Mouse (Mus musculus): Measurements from ENCODE around the gene Trim39. TPM values are rescaled to one million over a fixed set of nuclear protein-coding genes. Genes with fewer than 3 reads are reported as not detected.

Gene Trim39
- polyA plus RNA-seq, 1 experiment from 2014 or later, result 23.0 TPM

DNA sequence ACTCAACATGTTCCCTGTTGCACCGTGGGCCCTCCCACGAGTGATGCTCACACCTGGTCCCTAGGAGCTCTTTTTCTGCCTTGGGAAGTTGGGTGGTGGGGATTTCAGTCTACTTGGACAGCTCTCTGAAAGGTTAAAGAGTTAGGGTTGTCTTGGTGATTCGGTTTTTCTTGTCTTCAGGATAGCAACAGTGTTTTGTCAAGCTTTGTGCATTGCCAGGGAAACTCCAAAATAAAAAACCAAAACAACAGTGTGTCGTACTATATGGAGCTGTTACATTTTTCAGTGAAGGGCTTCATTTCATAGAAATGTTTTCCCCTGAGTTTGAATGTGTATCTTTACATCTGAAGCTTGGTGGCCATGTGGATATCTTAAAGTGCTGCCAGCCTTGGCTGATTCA, 2.7 kb upstream of the Trim39 start:
- Histone ChIP-seq H3K27me3 (ENCODE audit: control insufficient read depth, insufficient read depth, low read length) (no peaks in the 10 kb centered on the region), H3K36me3 (ENCODE audit: control insufficient read depth, insufficient read depth, low read length) (no peaks in the 10 kb centered on the region; the same call in 1 of the 2 replicates), H3K9ac (ENCODE audit: low read length) (no peak overlapping the region), H3K27ac (ENCODE audit: low read depth, low read length) (no peak overlapping the region), H3K4me2 (ENCODE audit: low read depth, low read length, severe bottlenecking) (no peak overlapping the region), H3K4me1 (replicated peaks; ENCODE audit: control insufficient read depth, insufficient read depth, low read length) (peaks cover 7% of the 10 kb centered on the region; the same call in 1 of the 2 replicates), H3K4me3 (ENCODE audit: low read depth, low read length) (no peak overlapping the region), H3K9me3 (ENCODE audit: control insufficient read depth, low read length) (no peaks in the 10 kb centered on the region)
- DNase-seq (ENCODE audit: low spot score) (no peak), ATAC-seq (replicated peaks; ENCODE audit: low FRiP score) (no peak)
- 91% methylated on average over 4 of the region's 4 CpGs for WGBS

DNA sequence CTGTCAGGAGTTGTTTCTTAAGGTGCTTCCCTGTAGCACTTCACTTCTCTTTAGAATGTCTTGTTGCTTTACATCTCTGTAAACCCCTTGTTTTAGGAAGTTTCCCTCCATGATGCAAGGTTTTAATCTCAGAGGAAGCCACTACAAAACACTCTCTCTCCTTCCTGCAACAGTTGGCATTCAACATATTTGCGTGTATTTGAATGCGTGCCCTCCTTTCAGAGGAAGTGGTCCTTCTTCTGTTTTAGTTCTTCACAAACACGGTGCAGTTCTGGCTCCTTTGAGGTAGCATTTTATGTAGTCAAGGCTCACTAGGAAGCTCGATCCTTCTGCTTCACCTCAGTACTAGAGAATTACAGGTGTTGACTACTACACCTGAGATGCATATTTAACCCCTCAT, 1.7 kb upstream of the Trim39 start:
- H3K4me2 ChIP-seq (ENCODE audit: low read depth, low read length, severe bottlenecking), result no peak overlapping the region
- no peak overlapping the region for H3K27ac ChIP-seq (ENCODE audit: low read depth, low read length)
- H3K27me3 ChIP-seq (ENCODE audit: control insufficient read depth, insufficient read depth, low read length), result no peaks in the 10 kb centered on the region
- H3K9ac ChIP-seq (ENCODE audit: low read length), result no peak overlapping the region
- DNase-seq (ENCODE audit: low spot score), result no peak
- H3K9me3 ChIP-seq (ENCODE audit: control insufficient read depth, low read length), result no peaks in the 10 kb centered on the region
- H3K4me3 ChIP-seq (ENCODE audit: low read depth, low read length), result no peak overlapping the region
- no peaks in the 10 kb centered on the region; the same call in 1 of the 2 replicates for H3K36me3 ChIP-seq (ENCODE audit: control insufficient read depth, insufficient read depth, low read length)
- H3K4me1 ChIP-seq (replicated peaks; ENCODE audit: control insufficient read depth, insufficient read depth, low read length), result peaks cover 7% of the 10 kb centered on the region; the same call in 1 of the 2 replicates
- WGBS, result 95% methylated on average over 4 of the region's 4 CpGs
- ATAC-seq (replicated peaks; ENCODE audit: low FRiP score), result no peak

DNA sequence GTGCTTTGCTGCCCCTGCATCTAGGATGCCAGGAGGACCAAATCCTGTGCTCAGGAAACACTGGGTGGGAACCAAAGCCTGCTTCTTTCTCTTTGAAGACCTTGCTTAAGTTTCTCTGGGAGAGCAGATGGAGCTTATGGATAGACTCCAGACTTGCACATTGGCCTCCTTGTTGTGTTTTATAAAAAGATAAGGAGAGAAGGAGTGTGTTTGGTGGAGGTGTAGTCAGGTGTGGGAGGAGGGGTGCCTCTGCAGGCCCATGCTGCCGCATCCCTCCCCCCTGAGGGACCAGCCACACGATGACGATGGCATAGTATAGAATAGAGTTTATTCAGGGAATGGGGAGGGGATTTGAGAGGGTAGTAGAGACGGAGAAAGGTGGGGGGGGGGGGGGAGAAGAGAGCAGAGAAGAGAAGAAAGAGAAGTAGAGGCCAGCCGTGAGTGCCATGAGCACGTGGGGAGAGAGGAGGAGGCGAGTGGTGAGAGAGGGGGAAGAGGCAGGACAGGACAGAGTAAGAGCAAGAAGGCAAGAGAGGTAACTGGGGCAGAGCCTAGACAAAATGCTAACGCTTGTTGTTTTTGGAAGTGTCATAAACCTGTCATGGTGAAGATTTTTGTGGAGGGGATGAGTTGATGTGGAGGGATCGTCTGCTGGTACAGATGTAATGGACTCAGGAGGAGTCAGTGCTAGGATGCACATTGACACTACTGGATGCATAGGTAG, 758 bp upstream of the Trim39 start:
- Histone ChIP-seq H3K4me3 (ENCODE audit: low read depth, low read length) (peak overlapping the region; percentile 88), H3K4me2 (ENCODE audit: low read depth, low read length, severe bottlenecking) (peak overlapping the region; percentile 78), H3K27me3 (ENCODE audit: control insufficient read depth, insufficient read depth, low read length) (no peaks in the 10 kb centered on the region), H3K9me3 (ENCODE audit: control insufficient read depth, low read length) (no peaks in the 10 kb centered on the region), H3K36me3 (ENCODE audit: control insufficient read depth, insufficient read depth, low read length) (peaks cover 2% of the 10 kb centered on the region; the same call in 1 of the 2 replicates), H3K4me1 (replicated peaks; ENCODE audit: control insufficient read depth, insufficient read depth, low read length) (peaks cover 7% of the 10 kb centered on the region; the same call in 1 of the 2 replicates), H3K9ac (ENCODE audit: low read length) (peak overlapping the region; percentile 94; the same call in 1 of the 2 replicates), H3K27ac (ENCODE audit: low read depth, low read length) (no peak overlapping the region)
- DNase-seq (ENCODE audit: low spot score) (no peak), ATAC-seq (replicated peaks; ENCODE audit: low FRiP score) (no peak)
- WGBS, result 85% methylated on average over 9 of the region's 9 CpGs

DNA sequence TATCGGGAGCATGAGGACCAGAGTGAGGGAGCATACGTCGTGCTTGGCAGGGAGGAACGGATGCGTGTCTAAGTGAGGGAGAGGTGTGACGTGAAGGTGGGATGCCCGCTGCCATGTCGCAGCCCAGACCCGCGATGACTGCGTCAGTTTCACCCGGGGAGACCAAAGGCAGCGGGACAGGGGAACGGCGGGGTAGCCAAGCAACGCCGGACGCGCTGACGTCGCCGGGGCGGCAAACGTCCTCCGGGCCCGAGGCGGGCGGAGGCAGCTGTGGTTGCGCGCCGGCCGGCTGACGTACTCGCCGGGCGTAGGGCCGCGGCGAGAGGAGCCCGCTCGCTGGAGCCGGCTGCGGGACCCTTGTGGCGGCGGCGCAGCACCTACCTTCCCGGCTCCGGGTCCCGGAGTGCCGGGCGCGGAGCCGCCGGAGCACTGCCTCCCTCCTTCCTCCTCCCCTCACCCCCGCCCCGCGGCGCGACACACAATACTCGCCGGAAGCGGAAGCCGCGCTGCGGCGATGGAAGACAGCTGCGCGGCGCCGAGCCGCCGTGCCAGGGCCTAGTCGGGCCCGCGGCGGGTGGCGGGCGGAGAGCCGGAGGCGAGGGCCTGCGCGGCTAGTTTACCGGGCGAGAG, 976 bp downstream of the Trim39 start:
- DNase-seq (ENCODE audit: low spot score), result peak; percentile 92
- H3K9me3 ChIP-seq (ENCODE audit: control insufficient read depth, low read length), result no peaks in the 10 kb centered on the region
- H3K36me3 ChIP-seq (ENCODE audit: control insufficient read depth, insufficient read depth, low read length), result peaks cover 7% of the 10 kb centered on the region; the same call in 1 of the 2 replicates
- WGBS, result under 1% methylated on average over 70 of the region's 84 CpGs
- peak; percentile 92 for ATAC-seq (replicated peaks; ENCODE audit: low FRiP score)
- peak overlapping the region; percentile 78 for H3K4me2 ChIP-seq (ENCODE audit: low read depth, low read length, severe bottlenecking)
- H3K27me3 ChIP-seq (ENCODE audit: control insufficient read depth, insufficient read depth, low read length), result no peaks in the 10 kb centered on the region
- H3K4me1 ChIP-seq (replicated peaks; ENCODE audit: control insufficient read depth, insufficient read depth, low read length), result peaks cover 7% of the 10 kb centered on the region; the same call in 1 of the 2 replicates
- peak overlapping the region; percentile 94 for H3K9ac ChIP-seq (ENCODE audit: low read length)
- peak overlapping the region; percentile 88 for H3K4me3 ChIP-seq (ENCODE audit: low read depth, low read length)
- peak overlapping the region; percentile 81 for H3K27ac ChIP-seq (ENCODE audit: low read depth, low read length)

DNA sequence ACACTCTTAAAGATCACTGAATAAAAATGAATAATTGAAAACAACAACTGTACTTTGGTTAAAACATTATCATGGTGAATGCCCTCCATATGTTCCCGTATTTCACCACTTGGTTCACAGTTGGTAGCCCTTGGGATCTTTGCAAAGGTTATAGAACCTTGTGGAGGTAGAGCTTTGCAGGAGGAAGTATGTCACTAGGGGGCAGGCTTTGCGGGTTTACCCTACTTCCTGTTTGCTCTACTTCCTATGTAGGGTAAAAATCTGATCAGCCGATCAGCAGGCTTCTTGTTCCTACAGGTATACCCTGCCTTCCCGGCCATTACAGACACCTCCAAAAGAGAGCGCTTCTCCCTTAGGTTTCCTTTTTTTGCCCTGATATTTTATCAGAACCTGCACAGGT, 6.2 kb downstream of the Trim39 start:
- WGBS, result 83% methylated on average over 5 of the region's 5 CpGs
- Histone ChIP-seq H3K4me1 (replicated peaks; ENCODE audit: control insufficient read depth, insufficient read depth, low read length) (no peaks in the 10 kb centered on the region), H3K36me3 (ENCODE audit: control insufficient read depth, insufficient read depth, low read length) (peaks cover 17% of the 10 kb centered on the region; the same call in 1 of the 2 replicates), H3K27ac (ENCODE audit: low read depth, low read length) (no peak overlapping the region), H3K27me3 (ENCODE audit: control insufficient read depth, insufficient read depth, low read length) (no peaks in the 10 kb centered on the region), H3K9me3 (ENCODE audit: control insufficient read depth, low read length) (no peaks in the 10 kb centered on the region), H3K4me3 (ENCODE audit: low read depth, low read length) (no peak overlapping the region), H3K4me2 (ENCODE audit: low read depth, low read length, severe bottlenecking) (no peak overlapping the region), H3K9ac (ENCODE audit: low read length) (no peak overlapping the region)
- no peak for ATAC-seq (replicated peaks; ENCODE audit: low FRiP score)
- no peak for DNase-seq (ENCODE audit: low spot score)

DNA sequence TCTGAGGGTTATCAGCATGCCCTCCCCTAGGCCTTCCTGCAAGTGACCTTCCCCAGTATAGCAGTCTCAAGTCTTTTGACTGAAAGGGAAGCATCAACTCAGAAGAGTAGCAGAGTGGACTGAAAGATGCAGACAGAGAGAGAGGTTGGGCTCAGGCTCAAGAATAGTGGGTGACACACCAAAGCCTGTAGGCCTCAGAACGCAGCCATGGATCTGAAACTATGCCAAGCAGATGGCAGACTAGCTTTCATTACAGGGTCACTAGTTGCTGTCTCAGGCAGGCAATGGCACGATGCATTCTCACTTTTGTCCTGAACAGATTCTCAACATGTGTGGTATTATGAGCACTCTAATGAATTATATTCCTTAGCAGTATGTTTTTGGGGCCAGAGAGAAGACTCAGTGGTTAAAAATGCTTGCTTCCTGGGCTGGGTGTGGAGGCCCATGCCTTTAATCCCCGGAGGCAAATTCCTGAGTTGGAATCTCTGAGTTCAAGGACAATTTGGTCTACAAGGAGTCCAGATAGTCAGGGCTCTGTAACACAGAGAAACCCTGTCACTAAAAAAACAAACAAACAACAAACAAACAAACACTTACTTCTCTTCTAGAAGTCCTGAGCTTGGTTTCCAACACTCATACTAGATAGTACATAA, 7.6 kb downstream of the Trim39 start:
- 90% methylated on average over 3 of the region's 3 CpGs for WGBS
- no peaks in the 10 kb centered on the region for H3K27me3 ChIP-seq (ENCODE audit: control insufficient read depth, insufficient read depth, low read length)

DNA sequence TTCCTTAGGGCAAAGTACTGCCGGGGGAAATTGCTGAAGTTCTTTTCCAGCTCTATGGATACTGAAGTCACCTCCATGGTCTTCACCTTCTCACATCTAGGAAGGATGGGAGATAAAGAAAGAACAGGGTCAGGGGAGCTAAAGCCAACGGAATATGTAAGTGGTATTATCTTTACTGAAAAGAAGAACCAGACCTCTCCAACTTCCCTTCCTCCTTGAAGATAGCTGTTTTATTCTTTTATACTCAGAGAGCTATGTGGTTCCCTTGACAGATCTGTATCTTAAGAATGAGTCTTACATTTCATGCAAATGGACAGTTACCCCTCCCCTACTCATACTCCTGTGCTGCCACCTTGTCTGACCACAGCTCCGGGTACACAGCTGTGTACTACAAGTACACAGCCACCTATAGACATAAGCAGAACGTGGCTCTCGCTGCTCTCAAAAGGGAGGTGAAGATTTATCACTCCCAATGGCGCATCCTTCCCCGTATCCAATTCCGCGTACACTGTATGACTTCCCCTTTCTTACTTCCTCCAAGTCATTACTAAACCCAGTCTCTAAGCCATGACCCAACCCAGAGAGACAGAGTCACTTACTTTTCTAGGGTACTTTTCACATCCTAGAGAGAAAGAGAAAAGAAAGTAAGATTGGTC, 10.4 kb downstream of the Trim39 start:
- WGBS, result 96% methylated on average over 9 of the region's 9 CpGs
- DNase-seq (ENCODE audit: low spot score) (no peak), ATAC-seq (replicated peaks; ENCODE audit: low FRiP score) (no peak)
- Histone ChIP-seq H3K4me2 (ENCODE audit: low read depth, low read length, severe bottlenecking) (no peak overlapping the region), H3K27ac (ENCODE audit: low read depth, low read length) (no peak overlapping the region), H3K36me3 (ENCODE audit: control insufficient read depth, insufficient read depth, low read length) (peaks cover 17% of the 10 kb centered on the region; the same call in 1 of the 2 replicates), H3K4me1 (replicated peaks; ENCODE audit: control insufficient read depth, insufficient read depth, low read length) (peaks cover 1% of the 10 kb centered on the region; the same call in 1 of the 2 replicates), H3K4me3 (ENCODE audit: low read depth, low read length) (no peak overlapping the region), H3K27me3 (ENCODE audit: control insufficient read depth, insufficient read depth, low read length) (no peaks in the 10 kb centered on the region), H3K9me3 (ENCODE audit: control insufficient read depth, low read length) (no peaks in the 10 kb centered on the region), H3K9ac (ENCODE audit: low read length) (no peak overlapping the region)

More for the DNA sequence above, 7.6 kb downstream of the Trim39 start:
- ATAC-seq (replicated peaks; ENCODE audit: low FRiP score), result no peak
- H3K4me2 ChIP-seq (ENCODE audit: low read depth, low read length, severe bottlenecking), result no peak overlapping the region
- H3K4me1 ChIP-seq (replicated peaks; ENCODE audit: control insufficient read depth, insufficient read depth, low read length), result no peaks in the 10 kb centered on the region
- peaks cover 21% of the 10 kb centered on the region; the same call in 1 of the 2 replicates for H3K36me3 ChIP-seq (ENCODE audit: control insufficient read depth, insufficient read depth, low read length)
- H3K27ac ChIP-seq (ENCODE audit: low read depth, low read length), result no peak overlapping the region
- no peak for DNase-seq (ENCODE audit: low spot score)
- no peaks in the 10 kb centered on the region for H3K9me3 ChIP-seq (ENCODE audit: control insufficient read depth, low read length)
- H3K4me3 ChIP-seq (ENCODE audit: low read depth, low read length), result no peak overlapping the region
- H3K9ac ChIP-seq (ENCODE audit: low read length), result no peak overlapping the region

DNA sequence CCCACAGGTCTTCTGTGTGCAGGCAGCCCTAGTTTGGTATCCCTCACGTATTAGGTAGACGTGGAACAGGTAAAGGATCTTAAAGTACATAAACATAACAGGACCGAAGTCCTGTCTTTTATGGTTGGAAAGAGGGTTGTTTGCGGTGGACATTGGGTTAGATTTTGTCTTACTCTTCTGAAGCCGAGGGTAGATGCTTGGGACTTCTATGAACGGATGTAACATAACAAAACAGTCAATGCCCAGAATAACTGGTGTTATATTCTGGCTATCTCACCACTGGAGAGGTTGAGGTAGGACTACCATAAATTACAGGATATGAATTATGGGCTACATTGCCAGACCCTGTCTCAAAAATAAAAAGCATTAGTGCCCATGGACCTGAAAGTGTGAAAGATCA, 14.1 kb downstream of the Trim39 start, which contains the start of gene Rpp21:
Gene Rpp21, minus strand, starts transcription at position 101 of the 400 bp plus-strand sequence.
- no peak for DNase-seq (ENCODE audit: low spot score)
- peak within 1 kb of the TSS; percentile 46 for H3K4me2 ChIP-seq (ENCODE audit: low read depth, low read length, severe bottlenecking)
- H3K4me1 ChIP-seq (replicated peaks; ENCODE audit: control insufficient read depth, insufficient read depth, low read length), result peaks cover 2% of the 10 kb centered on the region; the same call in 1 of the 2 replicates
- no peaks in the 10 kb centered on the region for H3K9me3 ChIP-seq (ENCODE audit: control insufficient read depth, low read length)
- H3K9ac ChIP-seq (ENCODE audit: low read length), result peak within 1 kb of the TSS; percentile 72
- ATAC-seq (replicated peaks; ENCODE audit: low FRiP score), result peak; percentile 34; the same call in 1 of the 2 replicates
- WGBS, result 49% methylated on average over 6 of the region's 6 CpGs
- no peaks in the 10 kb centered on the region for H3K27me3 ChIP-seq (ENCODE audit: control insufficient read depth, insufficient read depth, low read length)
- H3K36me3 ChIP-seq (ENCODE audit: control insufficient read depth, insufficient read depth, low read length), result peaks cover 12% of the 10 kb centered on the region; the same call in 1 of the 2 replicates
- 0 out of 2 replicates have a peak within 1 kb of the TSS, but pooled peaks have one; percentile 27 for H3K27ac ChIP-seq (ENCODE audit: low read depth, low read length)
- peak within 1 kb of the TSS; percentile 75 for H3K4me3 ChIP-seq (ENCODE audit: low read depth, low read length)

Data from forebrain, embryonic 11.5 days (tissue).